Mouse (Mus musculus): ENCODE data around the gene Cmip. TPM values are rescaled to one million over a fixed set of nuclear protein-coding genes. Genes with fewer than 3 reads are reported as not detected.

The Cmip gene
- polyA plus RNA-seq, 1 experiment from 2014 or later: 131 TPM

- WGBS: 91% methylated on average over 14 of the region's 14 CpGs
- no peak for ATAC-seq (ENCODE audit: low FRiP score)
- H3K4me3 ChIP-seq (replicated peaks; ENCODE audit: low read length): no peak overlapping the region
- H3K27ac ChIP-seq: no peak overlapping the region
- H3K9me3 ChIP-seq (ENCODE audit: control insufficient read depth, low read length): no peaks in the 10 kb centered on the region
- H3K9ac ChIP-seq: no peak overlapping the region
- H3K27me3 ChIP-seq (ENCODE audit: control insufficient read depth, insufficient read depth, low read length): no peaks in the 10 kb centered on the region
- no peak for DNase-seq (ENCODE audit: low spot score)
- H3K4me1 ChIP-seq (replicated peaks; ENCODE audit: control insufficient read depth, insufficient read depth, low read length): peaks cover 8% of the 10 kb centered on the region
- H3K36me3 ChIP-seq (replicated peaks; ENCODE audit: control insufficient read depth, insufficient read depth): peaks cover 94% of the 10 kb centered on the region
- H3K4me2 ChIP-seq (replicated peaks): no peak overlapping the region
Observed at GRCm38 (mm10) chr8:117454516-117455116, 197.8 kb downstream of the Cmip start.

- H3K9ac ChIP-seq: no peak overlapping the region
- 94% methylated on average over 6 of the region's 6 CpGs for WGBS
Observed at GRCm38 (mm10) chr8:117455701-117456100, 198.8 kb downstream of the Cmip start.

GRCm38 (mm10) chr8:117458440-117458839, 201.6 kb downstream of the Cmip start:
- WGBS: 60% methylated on average over 3 of the region's 5 CpGs
- Histone ChIP-seq H3K9me3 (ENCODE audit: control insufficient read depth, low read length) (no peaks in the 10 kb centered on the region), H3K27me3 (ENCODE audit: control insufficient read depth, insufficient read depth, low read length) (no peaks in the 10 kb centered on the region), H3K27ac (peak overlapping the region; percentile 0; the same call in 1 of the 2 replicates), H3K4me2 (replicated peaks) (no peak overlapping the region), H3K4me3 (replicated peaks; ENCODE audit: low read length) (no peak overlapping the region), H3K9ac (no peak overlapping the region), H3K36me3 (replicated peaks; ENCODE audit: control insufficient read depth, insufficient read depth) (peaks cover 70% of the 10 kb centered on the region), H3K4me1 (replicated peaks; ENCODE audit: control insufficient read depth, insufficient read depth, low read length) (no peaks in the 10 kb centered on the region; the same call in 1 of the 2 replicates)
- DNase-seq (ENCODE audit: low spot score) (no peak), ATAC-seq (ENCODE audit: low FRiP score) (no peak)

More at GRCm38 (mm10) chr8:117455701-117456100, 198.8 kb downstream of the Cmip start:
- no peak overlapping the region for H3K4me3 ChIP-seq (replicated peaks; ENCODE audit: low read length)
- H3K9me3 ChIP-seq (ENCODE audit: control insufficient read depth, low read length): no peaks in the 10 kb centered on the region
- H3K36me3 ChIP-seq (replicated peaks; ENCODE audit: control insufficient read depth, insufficient read depth): peaks cover 89% of the 10 kb centered on the region
- peaks cover under 1% of the 10 kb centered on the region; the same call in 1 of the 2 replicates for H3K4me1 ChIP-seq (replicated peaks; ENCODE audit: control insufficient read depth, insufficient read depth, low read length)
- no peak overlapping the region for H3K27ac ChIP-seq
- H3K4me2 ChIP-seq (replicated peaks): no peak overlapping the region
- ATAC-seq (ENCODE audit: low FRiP score) (no peak), DNase-seq (ENCODE audit: low spot score) (no peak)
- H3K27me3 ChIP-seq (ENCODE audit: control insufficient read depth, insufficient read depth, low read length): no peaks in the 10 kb centered on the region

GRCm38 (mm10) chr8:117462701-117463284, 205.9 kb downstream of the Cmip start:
- Histone ChIP-seq H3K9me3 (ENCODE audit: control insufficient read depth, low read length) (no peaks in the 10 kb centered on the region), H3K27ac (no peak overlapping the region; the same call in 1 of the 2 replicates), H3K4me3 (replicated peaks; ENCODE audit: low read length) (no peak overlapping the region), H3K36me3 (replicated peaks; ENCODE audit: control insufficient read depth, insufficient read depth) (peaks cover 26% of the 10 kb centered on the region), H3K27me3 (ENCODE audit: control insufficient read depth, insufficient read depth, low read length) (no peaks in the 10 kb centered on the region), H3K9ac (no peak overlapping the region), H3K4me1 (replicated peaks; ENCODE audit: control insufficient read depth, insufficient read depth, low read length) (no peaks in the 10 kb centered on the region; the same call in 1 of the 2 replicates), H3K4me2 (replicated peaks) (no peak overlapping the region)
- DNase-seq (ENCODE audit: low spot score): no peak
- 56% methylated on average over 11 of the region's 11 CpGs for WGBS
- ATAC-seq (ENCODE audit: low FRiP score): no peak

GRCm38 (mm10) chr8:117464525-117464924, 207.7 kb downstream of the Cmip start:
- Histone ChIP-seq H3K27me3 (ENCODE audit: control insufficient read depth, insufficient read depth, low read length) (no peaks in the 10 kb centered on the region), H3K36me3 (replicated peaks; ENCODE audit: control insufficient read depth, insufficient read depth) (peaks cover 13% of the 10 kb centered on the region; the same call in 1 of the 2 replicates), H3K4me1 (replicated peaks; ENCODE audit: control insufficient read depth, insufficient read depth, low read length) (peaks cover under 1% of the 10 kb centered on the region; the same call in 1 of the 2 replicates), H3K9me3 (ENCODE audit: control insufficient read depth, low read length) (no peaks in the 10 kb centered on the region), H3K27ac (no peak overlapping the region), H3K4me2 (replicated peaks) (no peak overlapping the region), H3K4me3 (replicated peaks; ENCODE audit: low read length) (no peak overlapping the region), H3K9ac (no peak overlapping the region)
- WGBS: 98% methylated on average over 6 of the region's 6 CpGs
- DNase-seq (ENCODE audit: low spot score) (no peak), ATAC-seq (ENCODE audit: low FRiP score) (no peak)

GRCm38 (mm10) chr8:117465250-117465649, 208.4 kb downstream of the Cmip start:
- Histone ChIP-seq H3K27me3 (ENCODE audit: control insufficient read depth, insufficient read depth, low read length) (no peaks in the 10 kb centered on the region), H3K4me1 (replicated peaks; ENCODE audit: control insufficient read depth, insufficient read depth, low read length) (peaks cover 7% of the 10 kb centered on the region), H3K9me3 (ENCODE audit: control insufficient read depth, low read length) (no peaks in the 10 kb centered on the region), H3K4me2 (replicated peaks) (no peak overlapping the region), H3K36me3 (replicated peaks; ENCODE audit: control insufficient read depth, insufficient read depth) (0 out of 2 replicates have a peak, but pooled peaks cover 8% of the 10 kb centered on the region), H3K4me3 (replicated peaks; ENCODE audit: low read length) (no peak overlapping the region), H3K9ac (no peak overlapping the region), H3K27ac (no peak overlapping the region)
- ATAC-seq (ENCODE audit: low FRiP score): peak; percentile 76
- WGBS: 36% methylated on average over 5 of the region's 5 CpGs
- peak; percentile 91 for DNase-seq (ENCODE audit: low spot score)

- no peaks in the 10 kb centered on the region for H3K36me3 ChIP-seq (replicated peaks; ENCODE audit: control insufficient read depth, insufficient read depth)
- H3K4me1 ChIP-seq (replicated peaks; ENCODE audit: control insufficient read depth, insufficient read depth, low read length): peaks cover 13% of the 10 kb centered on the region
- DNase-seq (ENCODE audit: low spot score) (no peak), ATAC-seq (ENCODE audit: low FRiP score) (no peak)
- no peaks in the 10 kb centered on the region for H3K27me3 ChIP-seq (ENCODE audit: control insufficient read depth, insufficient read depth, low read length)
- no peaks in the 10 kb centered on the region for H3K9me3 ChIP-seq (ENCODE audit: control insufficient read depth, low read length)
- no peak overlapping the region for H3K27ac ChIP-seq
- no peak overlapping the region for H3K4me2 ChIP-seq (replicated peaks)
- 91% methylated on average over 10 of the region's 10 CpGs for WGBS
- H3K9ac ChIP-seq: no peak overlapping the region
- H3K4me3 ChIP-seq (replicated peaks; ENCODE audit: low read length): no peak overlapping the region
Observed at GRCm38 (mm10) chr8:117467466-117467865, 210.6 kb downstream of the Cmip start.

- H3K36me3 ChIP-seq (replicated peaks; ENCODE audit: control insufficient read depth, insufficient read depth): no peaks in the 10 kb centered on the region
- peak overlapping the region; percentile 54 for H3K9ac ChIP-seq
- peak overlapping the region; percentile 10; the same call in 1 of the 2 replicates for H3K4me3 ChIP-seq (replicated peaks; ENCODE audit: low read length)
- H3K4me1 ChIP-seq (replicated peaks; ENCODE audit: control insufficient read depth, insufficient read depth, low read length): peaks cover 13% of the 10 kb centered on the region
- 30% methylated on average over 16 of the region's 16 CpGs for WGBS
- no peaks in the 10 kb centered on the region for H3K27me3 ChIP-seq (ENCODE audit: control insufficient read depth, insufficient read depth, low read length)
- H3K27ac ChIP-seq: peak overlapping the region; percentile 92
- peak overlapping the region; percentile 59 for H3K4me2 ChIP-seq (replicated peaks)
- DNase-seq (ENCODE audit: low spot score) (peak; percentile 66), ATAC-seq (ENCODE audit: low FRiP score) (peak; percentile 61)
- no peaks in the 10 kb centered on the region for H3K9me3 ChIP-seq (ENCODE audit: control insufficient read depth, low read length)
Observed at GRCm38 (mm10) chr8:117469431-117470341, 212.8 kb downstream of the Cmip start.

GRCm38 (mm10) chr8:117470342-117470781, 213.5 kb downstream of the Cmip start:
- H3K4me2 ChIP-seq (replicated peaks): peak overlapping the region; percentile 59
- peak overlapping the region; percentile 92 for H3K27ac ChIP-seq
- DNase-seq (ENCODE audit: low spot score) (peak; percentile 89), ATAC-seq (ENCODE audit: low FRiP score) (peak; percentile 93)
- H3K9me3 ChIP-seq (ENCODE audit: control insufficient read depth, low read length): no peaks in the 10 kb centered on the region
- H3K4me1 ChIP-seq (replicated peaks; ENCODE audit: control insufficient read depth, insufficient read depth, low read length): peaks cover 13% of the 10 kb centered on the region
- no peaks in the 10 kb centered on the region for H3K36me3 ChIP-seq (replicated peaks; ENCODE audit: control insufficient read depth, insufficient read depth)
- H3K27me3 ChIP-seq (ENCODE audit: control insufficient read depth, insufficient read depth, low read length): no peaks in the 10 kb centered on the region
- H3K4me3 ChIP-seq (replicated peaks; ENCODE audit: low read length): peak overlapping the region; percentile 10
- WGBS: under 1% methylated on average over 8 of the region's 14 CpGs
- peak overlapping the region; percentile 54 for H3K9ac ChIP-seq
